Mouse (Mus musculus) erythroblast, embryonic 14.5 days (primary cell): Measurements from ENCODE around the gene Dapp1.
"Not testable (repeated sequence)": the region's sequence is repeated elsewhere in the genome, so short reads cannot be mapped to it uniquely, and the experiment has no call there.

ENCODE experiments used
- GATA1 ChIP-seq: IDR thresholded peaks from 2 replicates; pipeline ENCODE4 v1.6.1; 2012; ENCODE audit warnings: low read length, inconsistent platforms, mixed read lengths
- TAL1 ChIP-seq: IDR thresholded peaks from 3 replicates; pipeline ENCODE4 v1.6.1; 2012; ENCODE audit warnings: low read length, inconsistent platforms, mixed read lengths

DNA sequence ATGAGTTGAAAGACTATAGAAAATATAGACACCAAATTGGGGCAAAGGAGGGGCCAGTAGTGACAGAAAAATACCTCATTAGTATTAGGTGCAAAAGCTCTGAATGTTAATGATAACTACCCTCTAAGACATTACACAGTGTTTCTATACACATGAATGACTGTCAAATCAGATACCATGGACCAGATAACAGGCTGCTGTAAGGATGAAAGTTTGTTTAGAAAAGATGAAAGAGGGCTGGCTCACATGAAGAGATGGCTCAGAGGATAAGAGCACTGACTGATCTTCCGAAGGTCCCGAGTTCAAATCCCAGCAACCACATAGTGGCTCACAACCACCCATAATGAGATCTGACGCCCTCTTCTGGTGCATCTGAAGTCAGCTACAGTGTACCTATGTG is 30.0 kb downstream of the Dapp1 start:
- TF ChIP-seq GATA1, TAL1: not testable (repeated sequence)
